Mouse (Mus musculus) CD4-positive, CD25-positive, alpha-beta regulatory T cell, adult 4 months (primary cell): ENCODE measurements around the gene Kcnk5. TPM values are rescaled to one million over a fixed set of nuclear protein-coding genes. Genes with fewer than 3 reads are reported as not detected.

Experiments
- ATAC-seq: one replicate; pipeline ENCODE4 v1.8.0; 2017
- polyA plus RNA-seq, 2 experiments: library from polyadenylated mRNA; unstranded; fragments of 100-300 nt; shearing (Covaris generic); gene quantifications; one replicate each; pipeline ENCODE4 v1.2.1; 2017

Kcnk5 gene
- polyA plus RNA-seq: 1 to 10 TPM; 1.3 to 4.4 TPM

DNA sequence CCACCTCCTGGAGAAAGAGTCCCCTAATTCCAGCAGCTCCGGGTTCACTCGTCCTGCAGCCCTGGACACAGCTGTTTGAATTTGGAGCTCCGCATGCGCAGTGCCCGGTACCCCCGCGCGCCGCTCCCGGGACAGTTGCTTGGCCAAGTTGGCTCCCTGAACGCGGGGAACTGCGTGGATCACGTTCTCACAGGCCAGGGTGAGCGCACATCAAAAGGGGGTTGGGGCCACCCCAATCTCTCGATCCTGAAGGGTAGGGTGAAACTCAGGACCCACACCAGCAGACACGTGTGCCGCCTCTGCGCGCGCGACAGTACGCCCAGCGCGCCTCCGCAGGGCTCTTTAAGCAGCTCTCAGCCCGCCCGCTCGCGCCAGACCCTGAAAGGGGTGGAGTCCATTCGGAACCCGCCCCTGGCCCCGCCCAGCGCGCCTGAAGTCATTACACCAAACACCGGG, at the start of gene Kcnk5:
Gene Kcnk5 (minus strand): TSS at position 344 of the 456 bp plus-strand sequence.
- ATAC-seq: peak; percentile 81

DNA sequence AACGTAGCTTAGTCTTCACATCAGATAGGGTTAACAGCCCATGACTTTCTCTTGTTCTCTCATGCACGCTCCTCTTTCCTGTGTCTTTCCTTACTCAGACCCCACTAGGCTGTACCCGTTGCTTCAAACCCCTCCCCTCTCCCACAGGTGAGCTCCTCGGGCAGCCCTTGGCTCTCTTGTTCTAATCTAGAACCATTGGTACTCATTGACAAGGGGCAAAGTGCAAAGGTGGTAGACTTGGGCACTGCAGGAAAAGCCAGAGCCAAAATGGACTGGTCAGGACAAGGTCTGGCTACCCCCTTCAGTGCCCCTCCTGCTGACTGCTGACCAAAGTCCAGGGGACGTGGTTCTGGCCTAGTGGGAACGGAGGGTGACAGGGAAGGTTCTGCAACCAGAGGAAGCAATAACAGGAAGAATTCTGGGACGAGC, 48.5 kb upstream of the Kcnk5 start:
- no peak for ATAC-seq

GRCm38 (mm10) chr14:20229437-20229836, 47.8 kb upstream of the Kcnk5 start:
- ATAC-seq: no peak

DNA sequence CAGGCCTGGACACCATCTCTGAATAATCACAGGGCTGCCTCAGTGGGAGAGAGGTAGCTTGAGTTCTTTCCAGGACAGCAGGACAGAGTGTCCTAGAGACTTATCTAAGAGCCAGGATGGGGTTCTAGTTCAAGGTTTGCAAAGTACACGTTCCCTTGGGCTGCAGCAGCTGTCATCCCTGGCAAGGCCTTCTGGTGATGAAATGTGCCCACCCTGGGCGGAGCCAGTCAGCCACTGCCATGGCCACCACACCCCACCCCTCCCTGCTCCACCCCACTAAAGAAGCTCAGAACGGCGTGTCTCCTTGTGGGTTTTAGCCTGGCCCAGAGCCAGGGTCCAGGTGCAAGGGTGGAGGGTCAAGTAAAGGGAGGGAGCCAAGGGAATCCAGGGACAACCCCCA, 46.7 kb upstream of the Kcnk5 start:
- no peak for ATAC-seq

DNA sequence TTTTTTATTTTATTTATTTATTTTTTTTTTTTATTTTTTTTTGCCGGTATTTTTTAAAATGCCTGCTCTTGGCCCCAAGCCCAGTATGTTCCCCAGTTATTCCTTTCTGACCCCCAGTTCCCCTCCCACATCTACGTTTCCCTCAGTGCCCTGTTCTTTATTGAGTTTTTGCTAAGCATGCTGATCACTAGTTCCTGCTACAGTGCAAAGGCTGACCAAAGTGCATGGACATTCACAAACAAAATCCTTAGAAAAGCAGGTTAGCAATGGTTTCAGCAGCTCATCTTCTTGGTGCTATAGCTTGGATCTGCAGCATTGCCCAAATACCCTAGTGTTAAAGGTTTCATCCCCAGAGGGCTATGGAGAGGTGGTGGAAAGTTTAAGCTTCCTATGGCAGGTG, 45.4 kb upstream of the Kcnk5 start:
- no peak for ATAC-seq

GRCm38 (mm10) chr14:20226488-20226887, 44.9 kb upstream of the Kcnk5 start:
- no peak for ATAC-seq

DNA sequence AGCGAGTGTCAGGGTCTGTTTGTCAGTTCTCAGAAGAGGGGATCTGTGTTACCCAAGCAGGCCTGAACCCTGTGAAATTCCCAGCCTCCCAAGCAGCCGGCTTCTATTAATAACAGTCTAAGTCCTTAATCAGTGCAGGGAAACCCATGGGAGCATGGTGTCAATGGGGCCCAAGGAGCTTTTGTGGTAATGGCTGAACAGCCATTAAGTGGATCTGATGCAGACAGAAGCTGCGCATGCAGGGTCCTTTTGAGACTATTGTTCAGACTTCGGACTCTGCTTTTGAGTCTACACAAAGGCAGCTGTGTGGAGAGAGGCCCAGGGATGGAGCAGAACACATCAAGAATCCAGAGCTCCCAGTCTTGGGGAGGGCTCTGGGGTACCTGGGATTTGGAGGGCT, 43.9 kb upstream of the Kcnk5 start:
- ATAC-seq: no peak

GRCm38 (mm10) chr14:20224576-20225218, 43.1 kb upstream of the Kcnk5 start:
- ATAC-seq: no peak

GRCm38 (mm10) chr14:20224163-20224562, 42.6 kb upstream of the Kcnk5 start:
- ATAC-seq: no peak

GRCm38 (mm10) chr14:20223253-20223652, 41.6 kb upstream of the Kcnk5 start:
- ATAC-seq: no peak

- ATAC-seq: no peak
Observed at GRCm38 (mm10) chr14:20221083-20221482, 39.5 kb upstream of the Kcnk5 start.

DNA sequence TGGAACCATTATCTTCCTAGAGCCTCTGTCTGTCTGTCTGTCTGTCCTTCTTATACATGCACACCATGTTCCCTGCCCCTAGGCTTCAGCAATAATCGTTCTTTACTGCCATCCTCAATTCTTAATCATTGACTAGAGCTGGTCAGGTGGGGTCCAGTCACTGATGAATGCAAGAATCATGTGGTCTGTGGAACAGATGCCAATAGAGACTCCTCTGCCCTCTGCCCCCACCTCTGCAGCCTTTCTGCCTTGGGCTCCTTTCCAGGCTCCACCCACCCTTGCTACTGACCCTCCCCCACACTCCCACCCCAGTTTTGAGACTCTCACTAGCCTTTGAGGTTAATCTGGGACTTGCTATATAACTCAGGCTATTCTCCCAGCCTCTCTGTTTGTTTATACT, 38.2 kb upstream of the Kcnk5 start:
- ATAC-seq: no peak

DNA sequence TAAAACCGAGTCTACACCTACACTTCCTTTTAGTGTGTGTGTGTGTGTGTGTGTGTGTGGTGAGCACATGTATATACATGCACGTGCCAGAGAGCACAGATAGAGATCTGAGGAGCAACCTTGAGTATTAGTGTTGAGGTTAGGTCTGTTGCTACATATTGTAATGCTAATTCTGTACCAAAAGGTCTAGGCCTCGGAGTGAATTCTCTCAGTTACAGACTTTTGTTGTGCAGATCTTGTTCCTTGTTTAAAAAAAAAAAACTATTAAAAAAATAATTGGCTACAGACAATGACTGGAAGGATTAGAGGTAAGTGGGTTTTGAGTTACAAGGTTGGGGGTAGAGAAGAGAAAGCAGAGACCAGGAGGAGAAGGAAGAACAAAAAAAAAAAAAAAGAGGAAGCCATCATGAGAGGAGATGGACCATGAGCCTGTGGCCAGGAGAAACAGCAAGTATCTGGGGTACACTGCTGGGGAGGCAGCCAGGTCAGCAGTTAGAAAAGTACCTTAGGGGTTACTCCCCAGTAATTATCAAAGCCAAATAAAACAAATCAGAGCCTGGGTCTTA, 35.8 kb upstream of the Kcnk5 start:
- ATAC-seq: no peak

GRCm38 (mm10) chr14:20216561-20217298, 35.1 kb upstream of the Kcnk5 start:
- no peak for ATAC-seq

GRCm38 (mm10) chr14:20215826-20216225, 34.2 kb upstream of the Kcnk5 start:
- ATAC-seq: no peak

- ATAC-seq: no peak
Observed at GRCm38 (mm10) chr14:20214125-20214524, 32.5 kb upstream of the Kcnk5 start.

DNA sequence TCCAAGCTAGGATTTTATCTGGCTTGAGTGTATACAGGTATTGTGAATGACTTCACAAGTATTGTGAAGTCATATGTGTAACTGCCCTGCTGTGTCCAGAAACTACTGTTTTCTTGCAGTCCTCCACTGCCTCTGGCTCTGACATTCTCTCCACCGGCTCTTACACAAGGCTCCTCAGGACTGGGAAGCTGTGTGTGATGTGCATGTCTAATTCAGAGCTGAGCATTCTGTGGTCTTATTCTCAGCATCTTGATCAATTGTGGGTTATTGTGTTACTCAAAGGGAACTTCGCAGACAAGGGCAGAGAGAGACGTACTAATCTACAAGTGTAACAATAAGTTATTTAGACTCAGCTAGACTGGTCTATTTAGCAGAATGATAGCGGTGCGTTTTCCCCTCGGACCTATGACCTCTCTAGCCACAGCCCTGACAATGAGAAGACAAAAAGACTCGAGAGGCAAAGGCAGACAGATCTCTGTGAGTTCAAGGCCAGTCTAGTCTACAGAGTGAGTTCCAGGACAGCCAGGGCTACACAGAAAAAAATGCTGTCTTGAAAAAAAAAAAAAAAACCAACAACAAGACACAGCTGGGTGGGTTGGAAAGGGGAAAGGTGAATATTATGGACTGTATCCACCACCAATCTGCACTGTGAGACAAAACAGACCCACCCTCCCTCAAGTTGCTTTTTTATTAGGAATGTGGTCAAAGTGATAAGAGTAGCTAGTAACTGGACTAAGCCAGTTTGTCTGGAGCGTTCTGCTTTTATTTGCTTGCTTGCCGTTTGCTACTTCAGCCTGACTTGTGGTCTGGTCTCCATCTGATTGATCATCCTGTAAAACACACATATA, 30.4 kb upstream of the Kcnk5 start:
- no peak for ATAC-seq

GRCm38 (mm10) chr14:20209926-20210325, 28.3 kb upstream of the Kcnk5 start:
- ATAC-seq: no peak

- ATAC-seq: no peak
Observed at GRCm38 (mm10) chr14:20208435-20208834, 26.8 kb upstream of the Kcnk5 start.

- no peak for ATAC-seq
Observed at GRCm38 (mm10) chr14:20205747-20206146, 24.1 kb upstream of the Kcnk5 start.

GRCm38 (mm10) chr14:20203301-20203700, 21.7 kb upstream of the Kcnk5 start:
- no peak for ATAC-seq

DNA sequence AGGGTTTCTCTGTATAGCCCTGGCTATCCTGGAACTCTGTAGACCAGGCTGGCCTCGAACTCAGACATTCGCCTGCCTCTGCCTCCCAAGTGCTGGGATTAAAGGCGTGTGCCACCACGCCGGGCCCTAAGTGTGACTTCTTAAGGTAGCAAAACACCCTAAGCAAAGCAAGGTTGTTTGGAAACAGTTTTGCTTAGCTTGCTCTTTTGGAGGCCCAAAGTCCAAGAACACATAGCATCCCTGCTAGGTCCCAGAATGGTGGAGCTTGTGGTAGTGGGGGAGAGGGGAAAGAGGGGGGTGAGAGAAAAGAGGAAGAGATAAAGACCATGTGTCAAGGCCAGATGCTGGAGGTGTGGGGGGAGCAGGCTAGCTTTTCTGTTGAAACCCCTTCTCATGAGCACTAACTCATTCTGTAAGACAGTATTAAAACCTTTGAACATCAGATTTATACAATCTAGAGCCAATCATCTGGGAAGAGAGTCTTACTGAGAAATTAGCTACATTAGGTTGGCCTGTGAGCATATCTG, 21.1 kb upstream of the Kcnk5 start:
- ATAC-seq: no peak
